Mouse (Mus musculus) stomach, postnatal 0 days (tissue): ENCODE data around the gene Mrps35. TPM values are rescaled to one million over a fixed set of nuclear protein-coding genes. Genes with fewer than 3 reads are reported as not detected.

Source experiments
- ATAC-seq: fragments of 200-750 bp; cut with Nextera tagmentation; 2 replicates; pipeline ENCODE4 v1.8.0; 2017; ENCODE audit not compliant: low FRiP score, low TSS enrichment
- DNase-seq: peaks from one replicate; pipeline ENCODE4 v3.0.0-alpha.2; 2016; ENCODE audit warnings: low spot score
- H3K27ac ChIP-seq: fragments of 300-500 bp; sonication (generic); replicated peaks from 2 replicates; pipeline ENCODE4 v1.5.1; 2014; ENCODE audit warnings: mild to moderate bottlenecking, control low read depth
- H3K27me3 ChIP-seq: fragments of 300-500 bp; sonication (generic); 2 replicates; pipeline ENCODE4 v1.6.1; 2014; ENCODE audit warnings: low read length; ENCODE audit not compliant: control insufficient read depth, insufficient read depth
- H3K36me3 ChIP-seq: fragments of 300-500 bp; sonication (generic); 2 replicates; pipeline ENCODE4 v1.6.1; 2014; ENCODE audit warnings: low read length, mixed read lengths; ENCODE audit not compliant: control insufficient read depth, insufficient read depth
- H3K4me1 ChIP-seq: fragments of 300-500 bp; sonication (generic); replicated peaks from 2 replicates; pipeline ENCODE4 v1.6.1; 2014; ENCODE audit warnings: antibody characterized with exemption; ENCODE audit not compliant: control insufficient read depth, insufficient read depth
- H3K4me2 ChIP-seq: fragments of 300-500 bp; sonication (generic); replicated peaks from 2 replicates; pipeline ENCODE4 v1.6.1; 2014; ENCODE audit warnings: low read depth, mild to moderate bottlenecking, control low read depth, moderate library complexity
- H3K4me3 ChIP-seq: fragments of 300-500 bp; sonication (generic); 2 replicates; pipeline ENCODE4 v1.5.1; 2014; ENCODE audit warnings: low read depth, low read length, control low read depth
- H3K9ac ChIP-seq: fragments of 300-500 bp; sonication (generic); 2 replicates; pipeline ENCODE4 v1.6.1; 2014; ENCODE audit warnings: mild to moderate bottlenecking, low read length, control low read depth, mixed read lengths
- H3K9me3 ChIP-seq: fragments of 300-500 bp; sonication (generic); 2 replicates; pipeline ENCODE4 v1.6.1; 2016; ENCODE audit warnings: low read length; ENCODE audit not compliant: control insufficient read depth
- CTCF ChIP-seq: IDR thresholded peaks from 2 replicates; pipeline ENCODE4 v1.5.1; 2016; ENCODE audit warnings: antibody characterized with exemption, low read depth, mild to moderate bottlenecking, moderate library complexity
- EP300 ChIP-seq: optimal IDR thresholded peaks from 2 replicates; pipeline ENCODE3; 2016; ENCODE audit warnings: antibody characterized with exemption
- WGBS: fragments of 180-500 bp; shearing (Covaris S2); extraction: QIAGEN DNeasy Blood & Tissue Kit; methylation state at CpG from one replicate; pipeline ENCODE4 v1.1.7; 2014; 5-methylcytosine and 5-hydroxymethylcytosine counted together
- polyA plus RNA-seq: library from polyadenylated mRNA; unstranded; fragments of >200 nt; fragmentation: Nextera tagmentation; extraction: Ambion mirVana; gene quantifications from 2 replicates; pipeline ENCODE4 v1.2.1, GENCODE M21; 2015

Gene Mrps35
- polyA plus RNA-seq, 1 experiment from 2014 or later: 101 TPM

DNA sequence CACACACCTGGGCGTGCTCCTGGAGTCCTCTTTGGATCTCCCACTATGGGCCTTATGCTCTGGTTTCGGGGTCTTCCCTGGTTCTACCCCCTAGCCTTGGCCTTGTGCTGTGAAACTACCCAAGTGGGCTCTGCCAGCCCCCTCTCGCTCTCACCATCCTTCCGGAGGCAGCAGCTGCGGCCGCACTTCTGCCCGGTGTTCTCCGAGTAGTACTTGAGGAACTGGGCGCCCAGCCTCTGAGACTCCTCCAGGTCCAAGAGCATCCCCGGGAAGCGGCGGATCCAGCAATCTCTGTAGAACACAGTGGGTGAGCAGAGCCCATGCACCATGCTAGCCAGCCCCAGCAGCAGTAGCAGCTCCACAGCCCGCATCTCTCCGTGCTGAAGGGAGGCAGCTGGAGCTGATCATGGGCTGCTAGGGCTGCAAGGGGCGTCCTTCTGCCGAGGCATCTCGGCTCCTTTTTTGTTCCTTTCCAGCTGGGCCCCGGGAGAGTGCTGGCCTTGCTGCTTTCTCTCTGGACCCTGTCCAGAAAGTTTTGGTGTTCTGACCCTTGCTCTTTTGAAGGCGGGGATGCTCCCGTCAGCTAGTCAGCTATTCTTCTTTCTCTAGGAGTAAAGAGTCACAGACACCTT is 44.1 kb downstream of the Mrps35 start, which contains the start of gene Mansc4:
TSS of gene Mansc4 (minus strand) at position 439 of the 632 bp plus-strand sequence.
- Histone ChIP-seq H3K4me3 (peak within 1 kb of the TSS; percentile 17; the same call in 1 of the 2 replicates), H3K36me3 (no peaks in the 10 kb centered on the region), H3K4me2 (peak within 1 kb of the TSS; percentile 45), H3K27ac (peak within 1 kb of the TSS; percentile 63), H3K9ac (peak within 1 kb of the TSS; percentile 51), H3K9me3 (no peaks in the 10 kb centered on the region), H3K4me1 (no peaks in the 10 kb centered on the region), H3K27me3 (no peaks in the 10 kb centered on the region)
- DNase-seq (peak; percentile 31), ATAC-seq (no peak; the same call in 1 of the 2 replicates)
- 15% methylated on average over 19 of the region's 20 CpGs for WGBS
- no peak for TF ChIP-seq EP300
- TF ChIP-seq CTCF: no peak

DNA sequence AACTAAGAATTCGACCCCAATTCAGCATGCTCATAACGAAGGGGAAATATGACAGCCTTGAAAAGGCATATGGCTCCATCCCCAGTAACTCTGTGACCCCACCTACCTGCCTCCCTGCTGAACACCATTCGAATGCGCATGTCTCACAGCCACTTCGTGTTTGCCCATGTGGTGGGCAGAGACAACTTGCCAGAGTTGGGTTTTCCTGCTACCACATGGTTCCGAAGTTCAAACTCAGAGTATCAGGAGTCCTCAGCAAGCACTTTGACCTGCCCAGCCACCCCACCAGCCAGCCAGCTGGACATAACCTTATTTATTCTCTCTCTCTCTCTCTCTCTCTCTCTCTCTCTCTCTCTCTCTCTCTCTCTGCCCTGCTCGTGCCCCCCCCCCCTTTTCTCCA is 45.2 kb downstream of the Mrps35 start:
- ATAC-seq: no peak
- H3K36me3 ChIP-seq: no peaks in the 10 kb centered on the region
- H3K4me1 ChIP-seq: no peaks in the 10 kb centered on the region
- no peak for DNase-seq
- H3K27ac ChIP-seq: no peak overlapping the region
- no peaks in the 10 kb centered on the region for H3K9me3 ChIP-seq
- no peak overlapping the region for H3K4me3 ChIP-seq
- TF ChIP-seq CTCF (no peak), EP300 (no peak)
- whole genome bisulfite sequencing: 69% methylated on average over 6 of the region's 7 CpGs
- H3K9ac ChIP-seq: no peak overlapping the region
- H3K27me3 ChIP-seq: no peaks in the 10 kb centered on the region
- H3K4me2 ChIP-seq: no peak overlapping the region

DNA sequence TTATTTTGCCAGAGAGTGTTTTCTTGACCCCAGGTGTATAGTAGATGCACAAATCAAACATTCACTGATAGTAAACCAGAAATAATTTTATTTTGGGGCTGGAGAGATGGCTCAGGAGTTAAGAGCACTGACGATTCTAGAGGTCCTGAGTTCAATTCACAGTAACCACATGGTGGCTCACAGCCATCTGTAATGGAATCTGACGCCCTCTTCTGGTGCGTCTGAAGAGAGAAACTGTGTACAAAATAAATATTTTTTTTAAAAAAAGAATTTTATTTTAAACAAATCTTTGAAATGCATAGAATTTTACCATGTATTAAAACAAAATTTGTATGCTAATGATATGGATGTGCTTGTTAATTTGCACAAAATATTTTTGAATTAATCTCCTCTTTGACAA is 46.0 kb downstream of the Mrps35 start:
- 77% methylated on average over 3 of the region's 3 CpGs for WGBS
- Histone ChIP-seq H3K4me3 (no peak overlapping the region), H3K4me2 (no peak overlapping the region), H3K27me3 (no peaks in the 10 kb centered on the region), H3K36me3 (no peaks in the 10 kb centered on the region), H3K4me1 (no peaks in the 10 kb centered on the region), H3K27ac (no peak overlapping the region), H3K9me3 (no peaks in the 10 kb centered on the region), H3K9ac (no peak overlapping the region)
- TF ChIP-seq CTCF (no peak), EP300 (no peak)
- ATAC-seq (no peak), DNase-seq (no peak)

DNA sequence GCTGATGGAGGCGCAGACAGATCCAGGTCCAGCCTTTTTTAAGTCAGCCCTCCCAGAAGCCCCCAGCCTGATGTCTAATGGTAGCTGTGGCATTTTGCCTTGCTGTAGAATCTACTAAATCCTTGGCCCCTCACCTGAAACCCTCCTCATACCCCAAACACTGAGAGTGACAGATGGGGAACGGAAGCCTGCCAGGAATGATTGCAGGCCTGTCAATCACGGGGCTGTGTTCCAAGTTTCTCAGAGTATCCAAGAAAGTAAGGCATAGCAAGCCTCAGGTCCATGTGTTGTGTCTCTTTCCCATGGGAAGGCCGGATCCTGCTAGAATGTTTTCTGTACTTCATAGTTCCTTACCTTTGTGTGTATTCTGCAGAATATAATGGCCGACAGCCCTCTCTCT is 47.6 kb downstream of the Mrps35 start:
- TF ChIP-seq EP300 (no peak), CTCF (no peak)
- Histone ChIP-seq H3K36me3 (no peaks in the 10 kb centered on the region), H3K9ac (no peak overlapping the region), H3K9me3 (no peaks in the 10 kb centered on the region), H3K27ac (no peak overlapping the region), H3K4me2 (no peak overlapping the region), H3K4me1 (no peaks in the 10 kb centered on the region), H3K4me3 (no peak overlapping the region), H3K27me3 (no peaks in the 10 kb centered on the region)
- DNase-seq: no peak
- 82% methylated on average over 5 of the region's 5 CpGs for WGBS
- no peak for ATAC-seq

DNA sequence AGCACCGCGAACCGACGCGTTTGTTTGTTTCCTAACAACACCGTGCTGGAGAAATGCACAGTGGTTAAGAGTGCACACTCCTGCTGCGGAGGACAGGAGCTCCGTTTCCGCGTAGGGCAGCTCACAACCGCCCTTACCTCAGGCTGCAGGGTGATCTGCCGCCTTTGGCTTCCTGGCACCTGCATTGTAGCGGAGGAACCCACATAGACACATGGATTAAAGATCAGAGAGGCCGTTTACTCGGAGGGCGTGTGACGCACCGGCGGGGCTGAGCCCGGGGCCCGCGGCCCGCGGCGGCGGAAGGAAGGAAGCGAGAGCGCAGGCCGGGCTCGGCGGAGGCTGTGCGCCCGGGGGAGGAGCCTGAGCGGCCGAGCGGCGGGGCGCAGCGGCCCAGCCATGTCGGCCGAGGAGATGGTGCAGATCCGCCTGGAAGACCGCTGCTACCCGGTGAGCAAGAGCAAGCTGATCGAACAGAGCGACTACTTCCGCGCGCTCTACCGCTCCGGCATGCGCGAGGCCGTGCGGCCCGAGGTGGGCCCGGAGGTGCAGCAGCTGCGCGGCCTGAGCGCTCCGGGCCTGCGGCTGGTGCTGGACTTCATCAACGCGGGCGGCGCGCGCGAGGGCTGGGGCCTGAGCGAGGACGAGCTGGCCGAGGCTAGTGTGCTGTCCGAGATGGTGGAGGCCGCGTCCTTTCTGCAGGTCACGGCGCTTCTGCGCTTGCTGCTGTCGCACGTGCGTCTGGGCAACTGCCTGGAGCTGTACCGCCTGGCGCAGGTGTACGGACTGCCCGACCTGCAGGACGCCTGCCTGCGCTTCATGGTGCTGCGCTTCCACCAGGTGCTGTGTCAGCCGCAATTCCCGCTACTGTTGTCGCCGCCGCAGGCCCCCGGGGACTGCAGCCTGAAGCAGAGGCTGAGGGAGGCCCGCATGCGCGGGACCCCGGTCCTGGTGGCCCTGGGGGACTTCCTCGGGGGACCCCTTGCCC is 48.9 kb downstream of the Mrps35 start, which contains the start of gene Klhl42:
TSS of gene Klhl42 (plus strand) at position 244 of the 985 bp plus-strand sequence.
- ATAC-seq: peak; percentile 93
- Histone ChIP-seq H3K27me3 (no peaks in the 10 kb centered on the region), H3K9ac (peak within 1 kb of the TSS; percentile 94), H3K9me3 (no peaks in the 10 kb centered on the region), H3K27ac (peak within 1 kb of the TSS; percentile 90), H3K4me3 (peak within 1 kb of the TSS; percentile 75), H3K36me3 (peaks cover 4% of the 10 kb centered on the region; the same call in 1 of the 2 replicates), H3K4me2 (peak within 1 kb of the TSS; percentile 93), H3K4me1 (no peaks in the 10 kb centered on the region)
- under 1% methylated on average over 99 of the region's 99 CpGs for WGBS
- DNase-seq: peak; percentile 80
- TF ChIP-seq EP300: no peak
- TF ChIP-seq CTCF: no peak
